Mouse (Mus musculus) thymus, adult 2 months (tissue): Measurements from ENCODE around the gene Upp2. TPM values are rescaled to one million over a fixed set of nuclear protein-coding genes. Genes with fewer than 3 reads are reported as not detected.

Experiments used
- DNase-seq: peaks from one replicate; pipeline ENCODE4 v3.0.0; 2021
- H3K27ac ChIP-seq: fragments of 200-500 bp; 2 replicates; pipeline ENCODE4 v1.5.1; 2012; ENCODE audit warnings: low read length, control low read depth; ENCODE audit not compliant: control insufficient read depth, insufficient read depth
- H3K27me3 ChIP-seq: fragments of 200-500 bp; 2 replicates; pipeline ENCODE4 v1.6.1; 2012; ENCODE audit warnings: mild to moderate bottlenecking, low read length, moderate library complexity, mixed read lengths; ENCODE audit not compliant: control insufficient read depth, insufficient read depth
- H3K36me3 ChIP-seq: fragments of 200-500 bp; 2 replicates; pipeline ENCODE4 v1.6.1; 2012; ENCODE audit warnings: mild to moderate bottlenecking, low read length, moderate library complexity; ENCODE audit not compliant: control insufficient read depth, insufficient read depth
- H3K4me1 ChIP-seq: fragments of 200-500 bp; replicated peaks from 2 replicates; pipeline ENCODE4 v1.6.1; 2012; ENCODE audit warnings: low read length; ENCODE audit not compliant: control insufficient read depth, insufficient read depth
- H3K4me3 ChIP-seq: fragments of 200-500 bp; 2 replicates; pipeline ENCODE4 v1.5.1; 2012; ENCODE audit warnings: mild to moderate bottlenecking, low read length, control low read depth, moderate library complexity; ENCODE audit not compliant: control insufficient read depth, insufficient read depth
- CTCF ChIP-seq: fragments of 200-500 bp; IDR thresholded peaks from 2 replicates; pipeline ENCODE4 v1.5.1; 2012; ENCODE audit warnings: mild to moderate bottlenecking, control low read depth, low read length, moderate library complexity, borderline replicate concordance; ENCODE audit not compliant: control insufficient read depth, poor library complexity, insufficient read depth; ENCODE audit errors: extremely low read depth
- POLR2A ChIP-seq: fragments of 200-500 bp; IDR thresholded peaks from 2 replicates; pipeline ENCODE4 v1.6.1; 2012; ENCODE audit warnings: mild to moderate bottlenecking, low read length, control low read depth, moderate library complexity; ENCODE audit not compliant: control insufficient read depth, poor library complexity, insufficient read depth; ENCODE audit errors: extremely low read depth
- WGBS: fragments of 180-500 bp; shearing (Covaris S2); methylation state at CpG from one replicate; pipeline ENCODE4 v1.1.7; 2018; 5-methylcytosine and 5-hydroxymethylcytosine counted together
- polyA plus RNA-seq: library from polyadenylated mRNA; depleted of rRNA; stranded (reverse); fragments of >200 nt; gene quantifications from 2 replicates; pipeline ENCODE4 v1.2.3, GENCODE M21; 2012; rRNA removed

Gene Upp2
- polyA plus RNA-seq, 1 experiment, result 1.8 TPM

GRCm38 (mm10) chr2:58832253-58832980, 265.3 kb downstream of the Upp2 start:
- TF ChIP-seq POLR2A (no peak), CTCF (no peak)
- no peaks in the 10 kb centered on the region for H3K4me1 ChIP-seq
- DNase-seq, result no peak
- no peak overlapping the region for H3K4me3 ChIP-seq
- WGBS, result 96% methylated on average over 20 of the region's 20 CpGs
- no peak overlapping the region for H3K27ac ChIP-seq
- no peaks in the 10 kb centered on the region for H3K27me3 ChIP-seq
- no peaks in the 10 kb centered on the region for H3K36me3 ChIP-seq

GRCm38 (mm10) chr2:58841021-58841420, 273.9 kb downstream of the Upp2 start:
- no peaks in the 10 kb centered on the region for H3K36me3 ChIP-seq
- DNase-seq, result no peak
- H3K27me3 ChIP-seq, result no peaks in the 10 kb centered on the region
- no peak overlapping the region for H3K27ac ChIP-seq
- 96% methylated on average over 3 of the region's 3 CpGs for WGBS
- peaks cover 2% of the 10 kb centered on the region; the same call in 1 of the 2 replicates for H3K4me1 ChIP-seq
- H3K4me3 ChIP-seq, result no peak overlapping the region
- no peak for TF ChIP-seq POLR2A
- TF ChIP-seq CTCF, result no peak

- TF ChIP-seq CTCF, result no peak
- no peak for TF ChIP-seq POLR2A
- no peak for DNase-seq
- peaks cover 2% of the 10 kb centered on the region; the same call in 1 of the 2 replicates for H3K4me1 ChIP-seq
- 89% methylated on average over 4 of the region's 4 CpGs for WGBS
- no peaks in the 10 kb centered on the region for H3K27me3 ChIP-seq
- H3K27ac ChIP-seq, result no peak overlapping the region
- H3K36me3 ChIP-seq, result no peaks in the 10 kb centered on the region
- H3K4me3 ChIP-seq, result no peak overlapping the region
Measured at GRCm38 (mm10) chr2:58842443-58842842, 275.3 kb downstream of the Upp2 start.

Other genes with a start within 250 kb of the Upp2 start
- gene Acvr1c, start 209.4 kb upstream of the Upp2 start, polyA plus RNA-seq, result 0.42 and 0.63 TPM in 2 replicates
- gene Gm17409, start 97.2 kb upstream of the Upp2 start, polyA plus RNA-seq, result not detected in 2 replicates
- 1.6 TPM in 2 replicates for gene Acvr1, start 141 bp upstream of the Upp2 start, polyA plus RNA-seq